Mouse (Mus musculus): ENCODE data around the gene Taf3. TPM values are rescaled to one million over a fixed set of nuclear protein-coding genes. Genes with fewer than 3 reads are reported as not detected.

Gene Taf3
- 15.0 TPM for polyA plus RNA-seq (2014; fragmentation: Illumina TruSeq; extraction: RNeasy Lipid Tissue Mini Kit (QIAGEN cat#74804); ENCODE audit: low read depth, low replicate concordance)

DNA sequence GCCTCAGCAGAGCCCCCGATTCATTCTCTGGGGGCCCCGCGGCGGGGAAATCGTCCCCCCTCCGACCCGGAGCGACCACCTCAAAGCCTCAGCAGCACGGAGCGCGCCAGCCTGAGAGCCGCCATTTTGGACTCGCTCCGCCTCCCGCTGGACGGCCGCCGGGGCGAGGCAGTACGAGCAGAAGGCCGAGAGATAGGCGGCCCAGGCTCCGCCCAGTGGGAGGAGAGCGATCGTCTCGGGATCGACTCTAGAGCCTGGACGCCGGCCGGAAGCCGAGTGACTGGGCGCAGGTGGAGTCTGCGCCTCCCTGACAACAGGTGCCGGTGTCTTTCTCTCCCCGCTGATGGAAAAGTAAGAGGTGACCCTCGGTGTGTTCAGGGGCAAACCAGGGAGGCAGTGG, at the start of gene Taf3:
Gene Taf3, minus strand, starts transcription at position 136 of the 400 bp plus-strand sequence.

DNA sequence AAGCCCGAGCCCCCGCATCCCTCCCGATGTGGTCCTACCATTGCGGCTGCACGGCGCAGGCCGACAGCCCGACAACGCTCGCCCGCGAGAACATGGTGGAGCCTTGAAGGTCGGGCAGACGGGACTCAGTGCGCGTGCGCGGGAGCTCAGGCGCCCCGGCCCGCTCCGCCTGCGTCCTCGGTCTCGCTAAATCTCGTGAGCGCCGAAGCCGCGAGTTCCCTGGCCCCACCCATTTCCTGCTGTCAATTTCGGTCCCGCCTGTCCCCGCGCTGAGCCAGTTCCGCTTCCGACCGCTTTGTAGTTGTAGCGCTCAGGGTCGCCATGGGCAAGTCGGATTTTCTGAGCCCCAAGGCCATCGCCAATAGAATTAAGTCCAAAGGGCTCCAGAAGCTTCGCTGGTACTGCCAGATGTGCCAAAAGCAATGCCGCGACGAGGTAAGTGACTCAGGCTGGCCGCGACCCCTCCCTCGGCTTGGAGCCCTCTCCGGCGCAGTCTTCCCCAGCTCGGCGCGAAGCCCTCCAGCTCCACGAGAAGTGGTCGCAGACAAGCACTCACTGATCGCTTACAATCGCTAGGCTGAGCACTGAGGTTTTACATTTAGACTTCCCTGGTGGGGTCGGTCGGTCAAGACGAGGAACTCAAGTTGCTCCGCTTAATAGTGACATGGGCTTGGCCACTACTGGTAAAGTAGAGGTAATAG, 32.1 kb upstream of the Taf3 start, which contains the start of the genes Atp5c1 and Kin:
Gene Atp5c1, minus strand, starts transcription at position 201 of the 701 bp plus-strand sequence.
Gene Kin, plus strand, starts transcription at position 284 of the 701 bp plus-strand sequence.

DNA sequence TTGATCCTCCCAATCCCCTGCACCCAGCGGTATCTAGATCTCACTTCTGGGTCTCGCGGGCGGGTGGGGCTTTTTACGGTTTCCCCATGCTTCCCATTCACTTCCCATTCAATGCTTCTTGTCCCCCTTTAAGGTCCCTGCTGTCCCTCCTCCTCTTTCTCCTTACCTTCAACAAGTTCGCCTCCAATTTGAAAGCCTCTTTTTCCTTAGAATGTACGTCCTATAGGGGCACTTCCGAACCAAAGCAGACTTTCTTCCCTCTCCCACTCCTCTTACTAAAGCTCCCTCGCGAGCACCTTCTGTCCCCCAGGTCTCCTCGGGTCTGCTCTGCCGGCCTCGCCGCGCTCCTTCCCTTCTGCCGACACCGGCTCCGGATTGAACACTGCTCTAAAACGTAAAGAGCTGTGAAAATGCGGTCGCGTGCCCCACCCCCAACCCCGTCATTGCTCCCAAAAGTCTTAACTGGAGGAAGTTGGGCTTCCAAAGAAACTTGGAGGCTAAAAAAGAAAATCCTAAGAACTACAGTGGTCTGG, 158.7 kb downstream of the Taf3 start, which contains the start of gene Gata3:
Gene Gata3, minus strand, starts transcription at position 384 of the 533 bp plus-strand sequence.

DNA sequence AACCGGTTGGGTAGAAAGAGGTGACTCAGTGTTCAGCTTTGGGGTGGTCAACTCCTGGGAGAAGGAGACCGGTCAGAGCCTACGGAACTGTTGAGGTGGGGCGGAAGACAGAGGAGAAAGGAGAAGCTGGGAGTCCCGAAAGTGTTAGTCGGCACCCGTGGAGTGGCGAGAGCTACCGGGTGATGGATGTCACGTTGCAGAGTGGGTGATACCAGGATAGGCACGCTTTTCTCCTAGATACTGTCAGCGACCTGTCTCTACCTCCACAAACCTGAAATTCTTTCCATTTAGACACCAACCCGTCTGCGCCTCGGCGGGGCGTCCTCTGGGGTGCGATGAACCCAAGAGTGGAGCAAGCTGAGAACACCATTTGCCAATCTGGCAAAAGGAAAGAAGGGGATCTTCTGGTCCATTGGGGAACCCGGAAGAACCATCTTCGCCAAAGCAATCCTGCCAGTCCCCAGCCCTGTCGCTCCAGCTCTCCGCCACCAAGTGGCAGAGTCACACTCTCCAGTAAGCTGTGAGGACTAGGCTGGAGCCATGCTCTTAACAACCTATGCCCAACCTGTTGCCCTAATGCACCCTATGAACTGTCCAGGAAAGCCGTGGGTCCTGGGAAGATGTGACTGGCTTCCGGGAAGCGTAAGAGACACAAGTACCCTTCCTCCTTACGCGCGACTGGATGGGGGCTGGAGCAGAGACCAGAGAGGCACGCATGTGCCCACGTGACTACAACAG, 159.3 kb downstream of the Taf3 start, which contains the start of gene 9230102O04Rik:
Gene 9230102O04Rik, minus strand, starts transcription at position 628 of the 738 bp plus-strand sequence.

GRCm38 (mm10) chr2:9881051-9881591, 167.3 kb downstream of the Taf3 start, which contains the start of gene 4930412O13Rik:
Gene 4930412O13Rik (plus strand): TSS chr2:9881252.

Other genes with a start within 250 kb of the Taf3 start
- gene 4930412O13Rik, start 167.3 kb downstream of the Taf3 start, polyA plus RNA-seq (2014; fragmentation: Illumina TruSeq; extraction: RNeasy Lipid Tissue Mini Kit (QIAGEN cat#74804); ENCODE audit: low read depth, low replicate concordance), result 5.0 TPM
- not detected for gene 9230102O04Rik, start 159.1 kb downstream of the Taf3 start, polyA plus RNA-seq (2014; fragmentation: Illumina TruSeq; extraction: RNeasy Lipid Tissue Mini Kit (QIAGEN cat#74804); ENCODE audit: low read depth, low replicate concordance)
- 1.0 TPM for gene Gata3, start 158.6 kb downstream of the Taf3 start, polyA plus RNA-seq (2014; fragmentation: Illumina TruSeq; extraction: RNeasy Lipid Tissue Mini Kit (QIAGEN cat#74804); ENCODE audit: low read depth, low replicate concordance)
- 283 TPM for gene Atp5c1, start 31.9 kb upstream of the Taf3 start, polyA plus RNA-seq (2014; fragmentation: Illumina TruSeq; extraction: RNeasy Lipid Tissue Mini Kit (QIAGEN cat#74804); ENCODE audit: low read depth, low replicate concordance)
- gene Kin, start 32.0 kb upstream of the Taf3 start, polyA plus RNA-seq (2014; fragmentation: Illumina TruSeq; extraction: RNeasy Lipid Tissue Mini Kit (QIAGEN cat#74804); ENCODE audit: low read depth, low replicate concordance), result 8.9 TPM
- 19.8 TPM for gene Itih2, start 82.8 kb upstream of the Taf3 start, polyA plus RNA-seq (2014; fragmentation: Illumina TruSeq; extraction: RNeasy Lipid Tissue Mini Kit (QIAGEN cat#74804); ENCODE audit: low read depth, low replicate concordance)
- gene Itih5, start 105.0 kb upstream of the Taf3 start, polyA plus RNA-seq (2014; fragmentation: Illumina TruSeq; extraction: RNeasy Lipid Tissue Mini Kit (QIAGEN cat#74804); ENCODE audit: low read depth, low replicate concordance), result 6.0 TPM